Mouse (Mus musculus) lung, postnatal 4 days (tissue): Measurements from ENCODE around the gene Olfr588-ps1.
"Not testable (repeated sequence)": the region's sequence is repeated elsewhere in the genome, so short reads cannot be mapped to it uniquely, and the experiment has no call there.

ENCODE experiments used
- DNase-seq, 2 experiments: peaks; one replicate each; pipeline ENCODE4 v3.0.0; 2021

Gene Olfr588-ps1

GRCm38 (mm10) chr7:103140579-103140978 is at the start of gene Olfr588-ps1:
Gene Olfr588-ps1 (plus strand): TSS chr7:103140879.
- no peak for DNase-seq

DNA sequence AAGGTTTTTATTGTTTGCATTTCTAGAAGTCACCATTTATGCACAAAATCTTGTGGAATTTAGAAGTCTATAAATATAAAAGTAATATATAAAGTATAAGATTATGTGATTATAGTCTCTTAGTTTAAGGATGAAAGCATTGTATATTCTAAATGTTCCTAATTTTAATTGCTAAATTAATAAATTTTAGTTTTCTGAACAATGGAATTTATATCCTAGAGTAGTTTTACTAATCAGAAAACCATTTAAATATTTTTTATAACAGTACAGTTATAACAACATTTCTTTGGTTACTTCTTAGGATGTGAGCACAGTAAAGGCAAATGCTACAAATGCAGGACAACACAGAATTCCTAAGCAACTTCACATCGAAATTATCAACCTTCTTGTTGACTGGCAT is 43.3 kb upstream of the Olfr588-ps1 start, which contains the start of gene Olfr585:
Gene Olfr585, plus strand, starts transcription at position 301 of the 400 bp plus-strand sequence.
- DNase-seq = no peak

DNA sequence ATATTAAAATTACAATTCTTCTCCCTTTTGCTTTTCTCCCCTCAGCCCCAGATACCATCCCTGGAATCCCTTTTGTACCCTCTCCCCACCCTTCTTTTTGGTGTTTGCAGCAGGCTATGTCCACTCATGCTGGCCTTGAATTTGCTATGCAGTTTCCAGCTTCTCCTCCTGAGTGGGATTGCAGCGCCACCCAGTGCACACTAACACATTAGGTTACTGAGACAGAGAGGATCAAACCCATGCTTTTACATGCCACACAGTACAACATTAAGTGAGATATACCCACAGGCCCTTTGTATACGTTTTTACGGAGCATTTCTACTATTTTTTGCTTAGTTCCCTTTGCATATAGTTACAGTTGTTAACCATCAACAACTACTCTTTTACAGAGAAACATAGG is 21.3 kb upstream of the Olfr588-ps1 start:
- no peak for DNase-seq

DNA sequence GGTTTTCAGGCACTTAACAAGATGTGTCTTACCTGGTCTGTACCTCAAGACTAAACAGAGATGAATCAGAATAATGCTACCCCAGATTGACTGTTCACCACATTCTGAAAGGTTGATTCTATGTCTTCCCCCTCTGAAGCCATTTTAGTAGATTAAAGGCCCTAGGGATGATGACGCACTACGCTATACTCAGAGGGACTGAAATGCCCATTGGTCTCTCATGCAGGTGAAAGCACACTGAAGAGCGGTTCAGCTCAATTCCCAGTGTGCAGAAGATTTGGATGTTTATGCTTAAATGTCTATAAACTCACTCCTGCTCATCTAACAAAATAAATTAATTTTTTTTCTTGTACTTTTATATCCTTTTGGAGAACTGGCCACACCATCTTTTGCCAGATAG is 15.1 kb upstream of the Olfr588-ps1 start, which contains the start of gene Olfr586:
Gene Olfr586, minus strand, starts transcription at position 101 of the 400 bp plus-strand sequence.
- no peak for DNase-seq

DNA sequence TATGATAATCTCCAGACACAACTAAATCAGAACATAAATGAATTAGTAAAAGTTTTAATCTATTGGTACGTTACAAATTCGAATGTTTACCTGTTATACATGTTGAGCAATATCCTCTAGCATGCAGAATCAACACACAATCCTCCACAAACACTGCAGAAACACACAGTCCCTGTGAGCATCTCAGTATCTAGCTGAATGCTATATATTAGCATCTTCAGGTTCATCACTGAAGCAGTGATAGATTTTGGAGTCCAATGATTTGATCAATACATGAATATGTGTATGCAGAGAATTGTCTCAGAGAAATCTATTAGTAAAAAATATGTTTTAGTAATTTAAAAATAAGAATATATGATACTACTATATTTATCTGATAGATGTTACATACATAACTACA is 15.6 kb downstream of the Olfr588-ps1 start, which contains the start of gene Olfr589:
Gene Olfr589, minus strand, starts transcription at position 101 of the 400 bp plus-strand sequence.
- no peak for DNase-seq

- DNase-seq = no peak
Observed at GRCm38 (mm10) chr7:103169697-103170096, 29.0 kb downstream of the Olfr588-ps1 start.

DNA sequence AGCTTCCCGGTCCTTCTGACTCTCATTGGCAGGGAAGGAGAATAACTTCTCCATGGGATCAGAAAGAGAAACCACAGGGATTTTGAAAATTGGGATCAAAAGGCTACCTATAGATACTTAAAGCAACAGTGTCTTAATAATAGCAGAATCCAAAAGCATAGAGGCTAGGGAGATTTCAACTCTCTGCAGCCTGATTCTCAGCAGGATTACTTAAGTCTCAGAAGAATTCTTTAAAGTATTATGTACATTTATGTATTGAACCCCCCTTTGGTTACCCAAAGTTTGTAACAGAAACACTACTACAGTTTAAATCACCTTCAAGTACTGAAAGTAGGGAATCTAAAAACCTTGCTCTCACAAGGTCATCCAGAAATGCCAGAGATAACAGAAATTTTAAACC is 37.6 kb downstream of the Olfr588-ps1 start, which contains the start of gene Olfr591:
Gene Olfr591, minus strand, starts transcription at position 101 of the 400 bp plus-strand sequence.
- DNase-seq = no peak

- DNase-seq = not testable (repeated sequence)
Observed at GRCm38 (mm10) chr7:103184503-103184902, 43.8 kb downstream of the Olfr588-ps1 start, which contains the start of gene Olfr592. Gene Olfr592 (plus strand): TSS chr7:103184803.
